Comparison of ENCODE assay signal across 16 mouse cellular contexts in the genomic region with DNA sequence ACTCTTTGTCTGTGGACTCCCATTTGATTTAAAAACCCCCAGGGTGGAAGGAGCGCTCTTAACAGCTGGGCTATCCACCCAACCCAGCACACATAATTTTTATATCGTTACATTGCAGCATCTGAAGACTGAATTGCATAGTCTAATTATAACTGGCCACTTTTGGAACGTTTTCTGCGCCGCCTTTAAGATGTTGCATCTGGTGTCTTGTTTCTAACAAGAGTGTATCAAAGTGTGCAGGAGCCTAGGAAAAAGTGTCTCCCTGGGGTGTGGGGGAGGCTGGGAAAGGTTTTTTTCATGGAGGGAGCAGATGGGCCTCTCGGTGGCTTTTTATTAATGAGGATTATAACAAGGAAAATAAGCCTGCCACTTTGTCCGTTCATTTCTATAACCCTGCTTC.
DNase-seq lines count a peak whose midpoint lies in the region; ATAC-seq and TF ChIP-seq lines count a peak whose summit lies in the region.
"Had no signal": no experiment of that assay in that cellular context is flagged by ENCODE, and none has a peak within 500 bp of the region (broad histone marks: within the 10 kb centered on the region; RNA-seq: fewer than 3 reads in every experiment).

No protein-coding gene starts in this region.

- DNase-seq in layer of hippocampus, adult 11-12 months (ENCODE audit: low spot score) = peak; percentile 59
- DNase-seq in layer of hippocampus, postnatal 36 days = no peak
- peak; percentile 83 for DNase-seq in right cerebral cortex, adult 18-20 months
- DNase-seq in right cerebral cortex, postnatal 4 days = no peak
- peak; percentile 48 to 58 for DNase-seq in left cerebral cortex, adult 2 months (ENCODE audit: extremely low spot score in 1 of 2, low spot score in 2 of 2)
- DNase-seq in telencephalon, adult 2 months (ENCODE audit: low read depth, low spot score) = peak; percentile 92
- no peak for DNase-seq in cerebellum, adult 9-11 months
- DNase-seq: adrenal gland, postnatal 25 days; gastrocnemius, postnatal 14 days; kidney, adult 11 months; kidney, postnatal 14 days; lung, postnatal 4 days had no signal

- no peak overlapping the region for H3K4me3 ChIP-seq in left cerebral cortex, adult 2 months
- H3K4me3 ChIP-seq: heart, embryonic 12.5 days; limb, embryonic 13.5 days; myocyte had no signal

- no peak for ATAC-seq in monocyte, adult 5-6 weeks (replicated peaks; ENCODE audit: insufficient number of reproducible peaks, low FRiP score, low TSS enrichment, poor library complexity, severe bottlenecking)

- no peak for TF ChIP-seq CTCF in left cerebral cortex, adult 2 months (IDR thresholded peaks at IDR 0.05)

- H3K27ac ChIP-seq in left cerebral cortex, adult 2 months = peak overlapping the region; percentile 70
- H3K27ac ChIP-seq: limb, embryonic 13.5 days had no signal

- intact Hi-C loops in left cerebral cortex, adult 2 months (cut with DNase I) = loop anchor here (1.0 to 10.0 kb wide), 2 partner anchors 73 to 315 kb away; no protein-coding TSS in a partner anchor

Comparison
In these comparisons a context has a peak if more than half of its experiments do, and no peak if none do; other contexts are left out.
1. DNase-seq: peak in layer of hippocampus, adult 11-12 months (single experiment), right cerebral cortex, adult 18-20 months (single experiment), left cerebral cortex, adult 2 months (2 of 2) and telencephalon, adult 2 months (single experiment); none in layer of hippocampus, postnatal 36 days (0 of 2), right cerebral cortex, postnatal 4 days (single experiment) and cerebellum, adult 9-11 months (single experiment).